Mouse (Mus musculus) kidney, adult 10 weeks (tissue): ENCODE measurements around the gene Trim26. TPM values are rescaled to one million over a fixed set of nuclear protein-coding genes. Genes with fewer than 3 reads are reported as not detected.

Experiments
- polyA plus RNA-seq: library from polyadenylated mRNA; stranded (reverse); fragments of 350-450 nt; fragmentation: Illumina TruSeq; extraction: RNeasy Lipid Tissue Mini Kit (QIAGEN cat#74804); gene quantifications from one replicate; pipeline ENCODE4 v1.2.3, GENCODE M21; 2014; ENCODE audit warnings: low read depth, low replicate concordance

The Trim26 gene
- 17.0 TPM for polyA plus RNA-seq

DNA sequence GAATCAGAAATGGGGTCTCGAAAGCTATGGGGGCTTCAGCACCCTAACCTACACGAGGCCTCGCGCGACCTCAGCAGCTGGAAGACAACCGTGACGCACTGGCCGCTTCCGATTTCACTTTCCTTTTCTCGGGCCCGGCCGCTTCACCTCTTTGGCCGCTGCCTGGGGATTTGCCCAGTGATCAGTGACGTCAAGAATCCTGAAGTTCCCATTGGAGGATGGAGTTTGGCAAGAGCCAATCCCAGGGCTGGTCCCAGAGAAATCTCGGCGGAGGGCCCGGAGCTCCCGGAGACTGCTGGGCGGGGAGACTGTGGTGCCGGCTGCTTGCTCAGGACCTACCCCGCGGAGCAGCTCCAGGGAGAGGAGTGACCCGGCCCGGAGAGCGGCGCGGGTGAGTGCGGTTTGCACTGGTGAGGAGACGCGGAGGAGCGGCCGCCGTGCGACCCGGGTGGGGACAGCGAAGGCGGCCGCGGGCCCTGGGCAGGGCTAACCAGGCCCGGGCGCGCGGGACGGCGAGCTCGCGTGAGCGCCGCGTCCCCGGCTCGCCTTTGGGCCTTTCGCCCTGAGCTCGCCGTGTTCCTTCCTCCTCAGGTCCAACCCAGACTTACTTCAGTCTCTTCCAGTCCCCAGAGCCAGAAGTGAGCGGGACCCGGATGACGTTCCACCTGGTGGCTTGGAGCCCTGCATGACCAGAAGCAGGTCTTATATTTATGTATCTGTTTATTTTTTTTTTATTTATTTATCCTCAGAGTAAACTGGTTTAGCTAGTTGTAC is at the start of gene Trim26:
Gene Trim26 (plus strand): TSS at position 261 of the 774 bp plus-strand sequence.

DNA sequence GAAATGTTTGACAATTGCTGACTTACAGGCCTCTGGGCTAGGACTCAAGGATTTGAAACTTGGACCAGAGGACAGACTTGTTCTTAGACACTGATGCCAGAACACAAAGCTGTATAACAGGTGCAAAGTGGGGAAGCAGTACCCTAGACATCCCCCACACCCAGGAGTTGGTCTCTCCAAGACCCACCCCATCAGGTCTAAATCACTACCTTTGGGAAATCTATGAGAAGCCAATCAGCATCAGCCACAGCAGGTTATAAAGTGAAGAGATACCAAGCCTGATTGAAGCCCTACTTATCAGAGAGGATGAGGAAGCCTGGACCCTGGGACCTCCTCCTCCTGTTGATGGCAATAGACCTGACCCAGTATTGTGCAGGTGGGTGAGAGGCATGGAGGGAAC is 25.1 kb upstream of the Trim26 start, which contains the start of gene H2-M10.6:
Gene H2-M10.6 (plus strand): TSS at position 301 of the 400 bp plus-strand sequence.

DNA sequence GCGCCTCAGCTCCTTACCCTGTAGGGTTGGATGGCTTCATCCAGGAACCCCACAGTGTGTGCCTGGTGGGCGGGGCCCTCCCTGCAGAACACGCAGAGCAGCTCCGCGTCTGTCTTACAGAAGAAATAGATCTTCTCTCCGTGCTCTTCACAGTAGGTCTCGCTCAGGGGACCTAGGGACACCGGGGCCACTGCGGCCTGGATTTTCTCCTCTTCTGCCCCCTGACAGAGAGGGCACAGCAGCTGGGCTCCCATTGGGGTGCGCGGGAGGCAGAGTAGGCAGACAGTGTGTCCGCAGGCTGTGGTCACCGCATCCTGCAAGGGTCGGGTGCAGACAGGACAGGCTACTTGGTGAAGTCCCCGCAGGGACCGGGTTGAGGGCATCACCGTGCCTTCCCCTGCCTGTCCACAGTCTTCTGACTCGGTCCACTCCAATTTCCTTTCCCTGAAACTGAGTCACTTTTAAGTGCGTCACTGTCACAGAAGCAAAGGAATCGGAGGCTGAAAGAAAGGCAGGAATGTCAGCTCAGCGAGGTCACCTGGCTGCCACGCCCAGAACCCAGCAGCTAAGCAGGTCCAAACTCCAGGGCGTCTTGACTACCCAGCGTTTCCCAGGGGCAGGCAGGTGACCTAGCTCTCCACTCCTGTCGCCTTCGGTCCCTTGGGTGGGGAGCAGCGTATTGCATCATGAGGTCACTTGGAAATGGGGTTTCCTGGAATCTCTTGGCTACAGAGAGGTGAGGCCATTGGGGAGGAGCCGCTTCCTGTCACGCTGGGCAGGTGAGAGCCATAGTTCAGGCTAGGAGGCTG is 30.0 kb downstream of the Trim26 start, which contains the start of gene Trim15:
Gene Trim15 (minus strand): TSS at position 492 of the 809 bp plus-strand sequence.

DNA sequence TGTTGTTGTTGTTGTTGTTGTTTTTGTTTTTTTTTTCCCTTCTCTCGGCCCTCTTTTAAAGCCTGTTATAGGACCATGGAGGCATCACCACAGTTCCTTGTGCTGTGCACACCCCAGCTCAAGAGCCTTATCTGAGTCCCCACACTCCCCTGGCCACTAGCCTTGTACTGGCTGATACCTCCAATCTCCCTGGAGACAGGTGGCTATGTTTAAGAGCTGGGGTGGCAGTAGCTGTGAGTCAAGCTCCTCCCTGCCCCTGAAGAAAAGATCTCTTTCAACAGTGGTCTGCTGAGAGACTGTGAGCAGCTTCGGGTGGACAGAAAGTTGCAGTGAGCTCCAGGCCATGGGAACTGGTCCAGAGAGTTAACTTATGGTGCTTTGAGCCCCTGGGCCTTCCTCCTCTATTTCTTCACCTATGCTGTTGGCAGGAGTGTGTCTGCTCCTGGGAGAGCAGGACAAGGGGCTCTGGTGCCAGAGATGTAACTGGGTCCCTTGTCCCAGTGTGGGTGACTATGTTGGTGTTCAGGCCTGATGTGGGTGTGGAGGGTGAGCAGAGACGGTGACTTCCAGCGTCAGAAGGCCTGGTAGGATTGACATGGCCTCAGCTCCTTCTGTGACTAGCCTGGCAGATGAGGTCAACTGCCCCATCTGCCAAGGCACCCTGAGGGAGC is 32.5 kb downstream of the Trim26 start, which contains the start of gene Trim10:
Gene Trim10 (plus strand): TSS at position 291 of the 671 bp plus-strand sequence.

DNA sequence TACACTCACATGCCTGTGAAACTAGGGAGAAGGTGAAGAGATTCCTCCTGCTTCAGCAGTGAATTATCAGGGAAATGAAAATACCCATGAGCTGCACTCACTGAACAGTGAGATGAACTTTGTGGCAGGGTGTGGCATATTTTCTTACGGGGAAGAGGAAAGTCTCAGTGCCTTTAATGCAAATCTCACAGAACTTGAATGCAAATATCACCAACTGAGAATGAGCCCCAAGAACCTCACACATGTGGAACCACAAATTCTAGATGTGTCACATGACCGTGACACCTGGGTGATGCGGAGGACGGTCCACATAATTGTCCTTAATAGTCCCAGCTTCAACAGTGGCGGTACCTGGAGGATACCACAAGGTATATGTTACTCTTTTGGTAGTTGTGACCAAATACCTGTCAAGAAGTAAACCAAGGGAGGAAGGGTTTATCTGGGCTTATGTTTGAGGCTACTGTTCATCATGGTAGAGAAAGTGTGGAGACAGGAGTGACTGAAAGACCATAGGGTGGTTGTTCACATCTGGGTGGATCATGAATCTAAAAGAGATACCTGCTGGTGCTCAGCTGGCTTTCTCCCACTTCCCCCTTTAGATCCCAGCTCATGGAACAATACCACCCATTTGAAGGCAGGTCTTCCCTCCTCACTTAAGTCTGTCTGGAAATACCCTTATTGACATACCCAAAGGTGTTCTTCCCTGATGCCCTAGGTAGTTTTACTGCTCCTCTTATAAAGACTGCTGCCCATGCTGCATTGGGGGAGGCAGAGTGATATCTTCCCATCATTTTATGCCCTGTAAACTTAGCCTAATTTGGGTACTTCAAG is 53.4 kb downstream of the Trim26 start, which contains the start of gene Trim40:
Gene Trim40 (minus strand): TSS at position 51 of the 831 bp plus-strand sequence.

DNA sequence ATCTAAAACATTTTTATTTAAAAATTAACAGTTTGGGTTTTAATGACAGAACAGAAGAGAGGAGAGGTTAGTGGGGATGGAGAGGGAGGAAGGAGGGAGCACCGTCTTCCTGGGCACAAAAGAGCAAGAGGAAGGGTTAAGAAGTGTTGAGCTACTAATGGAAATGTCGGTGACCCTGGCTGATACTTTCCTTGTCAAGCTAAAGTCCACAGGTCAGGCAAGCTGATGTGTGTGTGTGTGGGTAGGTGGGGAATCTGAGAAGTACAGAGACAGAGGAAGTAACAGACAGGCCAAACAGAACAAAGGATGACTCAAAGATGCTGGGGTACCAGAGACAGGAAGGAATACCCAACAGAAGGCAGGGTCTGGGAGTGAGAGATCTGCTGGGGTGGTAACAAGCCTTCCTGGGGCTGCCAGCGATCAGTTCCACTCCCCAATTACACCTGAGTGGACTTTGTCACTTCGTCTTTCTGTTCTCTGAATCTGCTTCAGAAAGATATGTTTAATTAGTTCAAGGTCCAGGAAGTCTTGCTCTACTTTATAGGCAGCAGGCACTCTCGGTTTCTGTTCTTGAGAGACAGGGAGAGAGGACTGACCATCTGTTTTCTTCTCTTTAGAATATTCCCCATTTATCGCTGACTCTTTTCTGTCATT is 60.7 kb downstream of the Trim26 start, which contains the start of gene Trim31:
Gene Trim31 (plus strand): TSS at position 567 of the 654 bp plus-strand sequence.

Other genes with a start within 250 kb of the Trim26 start
- not detected for gene H2-M9, start 194.5 kb upstream of the Trim26 start, polyA plus RNA-seq
- not detected for gene H2-M1, start 164.9 kb upstream of the Trim26 start, polyA plus RNA-seq
- not detected for gene H2-M10.5, start 64.2 kb upstream of the Trim26 start, polyA plus RNA-seq
- not detected for gene H2-M10.6, start 25.0 kb upstream of the Trim26 start, polyA plus RNA-seq
- 0.32 TPM for gene Trim15, start 30.1 kb downstream of the Trim26 start, polyA plus RNA-seq
- gene Trim10, start 32.4 kb downstream of the Trim26 start, polyA plus RNA-seq = not detected
- not detected for gene Trim40, start 53.0 kb downstream of the Trim26 start, polyA plus RNA-seq
- not detected for gene Trim31, start 61.0 kb downstream of the Trim26 start, polyA plus RNA-seq
- gene Rnf39, start 105.8 kb downstream of the Trim26 start, polyA plus RNA-seq = 0.36 TPM
- 7.4 TPM for gene Ppp1r11, start 114.6 kb downstream of the Trim26 start, polyA plus RNA-seq
- 27.4 TPM for gene Znrd1, start 121.4 kb downstream of the Trim26 start, polyA plus RNA-seq
- 32.4 TPM for gene Znrd1as, start 121.5 kb downstream of the Trim26 start, polyA plus RNA-seq
- not detected for gene 2410137M14Rik, start 144.1 kb downstream of the Trim26 start, polyA plus RNA-seq
- not detected for gene H2-M5, start 152.4 kb downstream of the Trim26 start, polyA plus RNA-seq
- 1.8 TPM for gene Zfp57, start 164.0 kb downstream of the Trim26 start, polyA plus RNA-seq
- gene Mog, start 186.3 kb downstream of the Trim26 start, polyA plus RNA-seq = not detected
- 20.6 TPM for gene Gabbr1, start 208.8 kb downstream of the Trim26 start, polyA plus RNA-seq